Comparison of ENCODE assay signal across 21 mouse cellular contexts in the genomic region with DNA sequence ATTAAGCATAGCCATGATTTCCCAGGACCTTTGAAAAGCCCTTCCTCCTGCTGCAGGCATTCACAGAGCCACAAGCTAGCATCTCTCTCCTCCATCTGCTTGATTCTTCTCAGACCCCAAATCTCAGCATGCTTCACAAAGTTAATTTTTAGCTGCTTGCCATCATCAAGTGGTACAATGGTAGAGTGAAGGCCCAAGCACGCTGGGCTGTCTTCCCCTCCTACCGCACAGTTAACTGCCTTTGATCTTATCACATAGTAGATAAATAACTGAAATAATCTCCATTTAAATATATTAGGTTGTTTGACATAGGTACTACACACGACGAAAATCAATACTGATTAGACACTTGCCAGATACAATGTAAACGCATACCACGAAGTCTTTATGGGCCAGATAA. TPM values are rescaled to one million over a fixed set of nuclear protein-coding genes. Genes with fewer than 3 reads are reported as not detected.
"Had no signal": no experiment of that assay in that cellular context is flagged by ENCODE, and none has a peak within 500 bp of the region (broad histone marks: within the 10 kb centered on the region; RNA-seq: fewer than 3 reads in every experiment).

No protein-coding gene starts in this region.

- H3K9ac ChIP-seq: limb, embryonic 13.5 days; liver, embryonic 12.5 days; liver, embryonic 15.5 days; midbrain, embryonic 12.5 days; neural tube, embryonic 13.5 days had no signal

- H3K9me3 ChIP-seq: limb, embryonic 10.5 days; limb, embryonic 13.5 days; liver, embryonic 12.5 days; liver, embryonic 15.5 days; midbrain, embryonic 12.5 days; neural tube, embryonic 13.5 days had no signal

- H3K4me3 ChIP-seq: layer of hippocampus, adult 2 months; limb, embryonic 10.5 days; limb, embryonic 13.5 days; liver, embryonic 12.5 days; liver, embryonic 15.5 days; midbrain, embryonic 12.5 days; myocyte; neural tube, embryonic 13.5 days had no signal

- H3K27ac ChIP-seq: kidney, postnatal 0 days; layer of hippocampus, adult 2 months; limb, embryonic 10.5 days; limb, embryonic 13.5 days; liver, embryonic 12.5 days; liver, embryonic 15.5 days; midbrain, embryonic 12.5 days; neural tube, embryonic 13.5 days had no signal

- H3K4me1 ChIP-seq: limb, embryonic 13.5 days; liver, embryonic 12.5 days; liver, embryonic 15.5 days; midbrain, embryonic 12.5 days; neural tube, embryonic 13.5 days had no signal

- H3K36me3 ChIP-seq: limb, embryonic 10.5 days; limb, embryonic 13.5 days; liver, embryonic 12.5 days; liver, embryonic 15.5 days; midbrain, embryonic 12.5 days; neural tube, embryonic 13.5 days had no signal

- H3K27me3 ChIP-seq: liver, embryonic 12.5 days; liver, embryonic 15.5 days had no signal

- ATAC-seq: intestine, postnatal 0 days; liver, embryonic 12.5 days; midbrain, embryonic 16.5 days had no signal

- DNase-seq: kidney, adult 2 months; kidney, postnatal 25 days; layer of hippocampus, adult 9-11 months; liver; retina, postnatal 1 day; right cerebral cortex, postnatal 25 days; spleen, adult 18-20 months; thymus, adult 2 months; thymus, postnatal 14 days; thymus, postnatal 4 days had no signal

- H3K4me2 ChIP-seq: limb, embryonic 13.5 days; liver, embryonic 12.5 days; liver, embryonic 15.5 days; midbrain, embryonic 12.5 days; neural tube, embryonic 13.5 days had no signal

RNA-seq across cellular contexts. Expression of gene Irx2, which starts 35.3 kb away (rescaled TPM):
- polyA plus RNA-seq: liver, embryonic 12.5 days; liver, embryonic 15.5 days had no signal
